Mouse (Mus musculus) G1E (cell line): ENCODE data around the gene Rprd2.
"Not testable (repeated sequence)": the region's sequence is repeated elsewhere in the genome, so short reads cannot be mapped to it uniquely, and the experiment has no call there.

Experiments used
- CTCF ChIP-seq: IDR thresholded peaks from 2 replicates; pipeline ENCODE4 v1.5.1; 2012; ENCODE audit warnings: low read depth, low read length, inconsistent platforms, mixed read lengths
- TAL1 ChIP-seq: conservative IDR thresholded peaks from 2 replicates; pipeline ENCODE4 v1.6.1; 2012; ENCODE audit warnings: low read depth, low read length, inconsistent platforms, mixed read lengths

DNA sequence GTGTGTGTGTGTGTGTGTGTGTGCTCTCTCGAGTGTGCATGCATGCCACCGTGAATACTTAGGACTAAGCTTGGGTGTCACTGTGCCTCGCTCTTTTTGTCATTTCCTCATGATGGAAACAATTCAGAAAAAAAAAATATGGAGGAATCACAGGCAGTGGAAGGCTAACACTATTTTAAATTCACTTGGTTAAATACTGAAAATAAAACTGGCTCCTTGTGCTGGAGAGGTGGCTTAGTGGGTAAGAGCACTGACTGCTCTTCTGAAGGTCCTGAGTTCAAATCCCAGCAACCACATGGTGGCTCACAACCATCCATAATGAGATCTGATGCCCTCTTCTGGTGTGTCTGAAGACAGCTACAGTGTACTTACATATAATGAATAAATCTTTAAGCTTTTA, 39.6 kb upstream of the Rprd2 start:
- not testable (repeated sequence) for TF ChIP-seq CTCF, TAL1
